Mouse (Mus musculus): Measurements from ENCODE around the gene Tmem82.

DNA sequence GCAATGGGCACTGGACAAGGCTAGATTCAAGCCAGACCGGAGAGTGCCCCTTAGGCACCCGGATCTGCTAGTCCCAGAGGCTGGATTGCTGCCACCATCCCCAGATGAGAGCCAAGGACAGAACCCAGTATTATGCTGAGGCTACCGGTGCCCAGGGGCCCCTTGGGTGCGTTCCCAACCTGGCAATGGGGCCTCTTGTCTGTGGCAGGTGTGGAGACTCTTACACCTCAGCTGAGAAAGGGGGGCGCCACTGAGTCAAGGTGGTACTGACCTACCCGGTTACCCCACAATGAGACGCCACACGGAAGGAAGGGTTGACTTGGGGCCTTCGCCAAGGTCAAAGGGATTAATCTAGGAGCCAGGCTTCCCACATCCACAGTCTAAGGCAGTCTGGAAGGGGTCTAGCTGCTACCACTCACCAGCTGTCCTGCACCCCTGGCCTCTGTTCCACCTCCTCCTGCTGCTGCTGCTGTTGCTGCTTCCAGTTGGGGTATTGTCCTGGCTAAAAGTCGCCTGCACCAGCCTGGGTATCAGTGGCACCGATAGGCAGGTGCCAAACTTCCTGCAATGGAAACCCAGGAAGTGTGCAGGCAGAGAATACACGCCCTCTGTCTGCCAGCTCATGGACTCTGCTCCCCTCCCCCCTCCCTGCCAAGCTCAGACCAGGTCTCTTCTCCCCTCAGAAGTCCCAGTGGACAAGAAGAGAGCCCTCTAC is 17.1 kb downstream of the Tmem82 start:
- TF ChIP-seq CTCF (IDR thresholded peaks at IDR 0.05; ENCODE audit: low read depth, low read length) (peak; percentile 6), POLR2A (IDR thresholded peaks at IDR 0.05; ENCODE audit: insufficient read depth, low read length) (no peak), EP300 (IDR thresholded peaks at IDR 0.05; ENCODE audit: insufficient read depth, low read depth, low read length) (no peak)

Data from ES-Bruce4 (cell line).